8 mouse cellular contexts compared by ENCODE assay signal in the genomic region with DNA sequence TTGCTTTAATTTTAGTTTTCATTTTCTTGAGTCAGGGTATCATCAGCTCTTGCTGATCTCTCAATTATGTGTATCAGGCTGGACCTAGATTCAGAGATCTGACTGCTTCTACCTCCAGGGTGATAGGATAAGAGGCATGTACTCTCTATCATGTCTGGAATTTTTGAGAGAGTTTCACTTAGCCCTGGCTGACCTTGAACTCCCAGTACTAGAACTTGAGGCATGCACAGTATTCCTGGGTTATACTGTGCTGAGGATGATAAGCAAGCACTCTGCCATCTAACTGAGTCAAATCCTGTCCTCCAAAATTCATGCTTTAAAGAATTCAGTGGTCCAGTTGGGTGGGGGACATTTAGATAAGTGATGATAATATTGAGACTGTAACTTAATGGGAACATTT. TPM values are rescaled to one million over a fixed set of nuclear protein-coding genes. Genes with fewer than 3 reads are reported as not detected.
DNase-seq lines count a peak whose midpoint lies in the region; ATAC-seq and TF ChIP-seq lines count a peak whose summit lies in the region.

No protein-coding gene starts in this region.

- no peak for ATAC-seq in kidney, embryonic 16.5 days (ENCODE audit: low FRiP score, low TSS enrichment)
- ATAC-seq in embryonic facial prominence, embryonic 11.5 days (replicated peaks; ENCODE audit: insufficient number of reproducible peaks, low FRiP score, low TSS enrichment, low read depth), result no peak
- ATAC-seq in limb, embryonic 14.5 days (ENCODE audit: low FRiP score, low read depth), result no peak

- peak overlapping the region; percentile 80 for H3K4me3 ChIP-seq in kidney, embryonic 16.5 days (ENCODE audit: low read length)
- peak overlapping the region; percentile 94; the same call in 1 of the 2 replicates for H3K4me3 ChIP-seq in embryonic facial prominence, embryonic 11.5 days (ENCODE audit: low read depth, low read length)
- H3K4me3 ChIP-seq in limb, embryonic 14.5 days (replicated peaks; ENCODE audit: low read length), result no peak overlapping the region

- no peak overlapping the region for H3K27ac ChIP-seq in kidney, embryonic 16.5 days (ENCODE audit: low read length)
- no peak overlapping the region for H3K27ac ChIP-seq in embryonic facial prominence, embryonic 11.5 days (replicated peaks; ENCODE audit: low read depth, low read length)
- no peak overlapping the region for H3K27ac ChIP-seq in limb, embryonic 14.5 days (replicated peaks; ENCODE audit: low read depth, low read length)

- H3K4me1 ChIP-seq in kidney, embryonic 16.5 days (ENCODE audit: insufficient read depth, low read length), result peaks cover 15% of the 10 kb centered on the region
- H3K4me1 ChIP-seq in embryonic facial prominence, embryonic 11.5 days (ENCODE audit: control insufficient read depth, insufficient read depth, low read length), result no peaks in the 10 kb centered on the region; the same call in 1 of the 2 replicates
- peaks cover 4% of the 10 kb centered on the region for H3K4me1 ChIP-seq in limb, embryonic 14.5 days (ENCODE audit: control insufficient read depth, insufficient read depth, low read length)

- H3K4me2 ChIP-seq in kidney, embryonic 16.5 days (replicated peaks; ENCODE audit: low read depth, low read length), result peak overlapping the region; percentile 86
- H3K4me2 ChIP-seq in embryonic facial prominence, embryonic 11.5 days (ENCODE audit: low read depth, low read length), result no peak overlapping the region
- H3K4me2 ChIP-seq in limb, embryonic 14.5 days (replicated peaks; ENCODE audit: low read depth, low read length, severe bottlenecking), result peak overlapping the region; percentile 86; the same call in 1 of the 2 replicates

- no peaks in the 10 kb centered on the region for H3K27me3 ChIP-seq in kidney, embryonic 16.5 days (ENCODE audit: insufficient read depth, low read length)
- H3K27me3 ChIP-seq in embryonic facial prominence, embryonic 11.5 days (ENCODE audit: control insufficient read depth, insufficient read depth, low read length), result no peaks in the 10 kb centered on the region
- H3K27me3 ChIP-seq in limb, embryonic 14.5 days (ENCODE audit: control insufficient read depth, insufficient read depth, low read length), result no peaks in the 10 kb centered on the region

- H3K9ac ChIP-seq in kidney, embryonic 16.5 days (replicated peaks; ENCODE audit: low read length), result peak overlapping the region; percentile 99; the same call in 1 of the 2 replicates
- no peak overlapping the region for H3K9ac ChIP-seq in embryonic facial prominence, embryonic 11.5 days (replicated peaks; ENCODE audit: low read length)
- H3K9ac ChIP-seq in limb, embryonic 14.5 days (ENCODE audit: low read depth, low read length, severe bottlenecking), result no peak overlapping the region

- H3K9me3 ChIP-seq in kidney, embryonic 16.5 days (ENCODE audit: low read length), result no peaks in the 10 kb centered on the region
- H3K9me3 ChIP-seq in embryonic facial prominence, embryonic 11.5 days (replicated peaks; ENCODE audit: control insufficient read depth, low read length), result no peaks in the 10 kb centered on the region
- no peaks in the 10 kb centered on the region for H3K9me3 ChIP-seq in limb, embryonic 14.5 days (ENCODE audit: control insufficient read depth, low read length)

- peak; percentile 30 to 59 for DNase-seq in adrenal gland, adult (ENCODE audit: inconsistent age in 2 of 2, low spot score in 1 of 2)
- no peak for DNase-seq in adrenal gland, adult 8-10 months
- DNase-seq in kidney, adult 18-20 months, result no peak
- no peak for DNase-seq in embryonic facial prominence, embryonic 11.5 days (ENCODE audit: low spot score)
- DNase-seq in limb, embryonic 14.5 days (ENCODE audit: low spot score), result no peak
- DNase-seq in layer of hippocampus, postnatal 25 days (ENCODE audit: extremely low spot score in 1 of 2, low spot score in 1 of 2), result no peak
- no peak for DNase-seq in right cerebral cortex, postnatal 25 days

- H3K36me3 ChIP-seq in kidney, embryonic 16.5 days (ENCODE audit: insufficient read depth, low read length), result 0 out of 2 replicates have a peak, but pooled peaks cover 3% of the 10 kb centered on the region
- H3K36me3 ChIP-seq in embryonic facial prominence, embryonic 11.5 days (replicated peaks; ENCODE audit: control insufficient read depth, insufficient read depth, low read depth, low read length), result peaks cover 4% of the 10 kb centered on the region
- H3K36me3 ChIP-seq in limb, embryonic 14.5 days (ENCODE audit: control insufficient read depth, insufficient read depth, low read length), result peaks cover 21% of the 10 kb centered on the region

- no peak for TF ChIP-seq POLR2A in limb, embryonic 14.5 days (IDR thresholded peaks at IDR 0.05; ENCODE audit: borderline replicate concordance, extremely low read depth, insufficient read depth, insufficient read length)

RNA-seq across cellular contexts. Expression of gene Mllt10, which starts 11.4 kb away (rescaled TPM):
- 10 to 100 TPM; 38.8 to 84.1 (median 45.1) TPM for total RNA-seq in adrenal gland, adult 8-10 months (2022)
- 63.4 and 73.6 TPM in 2 replicates for polyA plus RNA-seq in kidney, embryonic 16.5 days (2015; fragmentation: Nextera tagmentation; extraction: Ambion mirVana)
- polyA plus RNA-seq in embryonic facial prominence, embryonic 11.5 days (2014; fragmentation: Nextera tagmentation; extraction: Ambion mirVana), result 40.8 and 44.3 TPM in 2 replicates
- 52.7 and 59.4 TPM in 2 replicates for polyA plus RNA-seq in limb, embryonic 14.5 days (2012; rRNA removed)
- 33.4 and 38.0 TPM in 2 replicates for polyA plus RNA-seq in limb, embryonic 14.5 days (2014; fragmentation: Nextera tagmentation; extraction: Ambion mirVana)
- 10 to 100 TPM; 53.0 to 58.9 TPM for total RNA-seq in layer of hippocampus, postnatal 25 days (2021)

RNA-seq across cellular contexts. Expression of gene Skida1, which starts 17.6 kb away (rescaled TPM):
- total RNA-seq in adrenal gland, adult 8-10 months (2022), result 1 to 10 TPM; 2.0 to 5.2 (median 3.5) TPM
- polyA plus RNA-seq in kidney, embryonic 16.5 days (2015; fragmentation: Nextera tagmentation; extraction: Ambion mirVana), result 8.8 and 9.2 TPM in 2 replicates
- polyA plus RNA-seq in embryonic facial prominence, embryonic 11.5 days (2014; fragmentation: Nextera tagmentation; extraction: Ambion mirVana), result 15.5 and 16.9 TPM in 2 replicates
- polyA plus RNA-seq in limb, embryonic 14.5 days (2012; rRNA removed), result 18.7 and 19.0 TPM in 2 replicates
- polyA plus RNA-seq in limb, embryonic 14.5 days (2014; fragmentation: Nextera tagmentation; extraction: Ambion mirVana), result 7.9 and 8.2 TPM in 2 replicates
- total RNA-seq in layer of hippocampus, postnatal 25 days (2021), result 10 to 100 TPM; 14.6 to 17.0 TPM

RNA-seq across cellular contexts. Expression of gene A930004D18Rik, which starts 28.9 kb away (rescaled TPM):
- total RNA-seq in adrenal gland, adult 8-10 months (2022), result 1 to 10 TPM; 1.1 to 2.4 (median 1.4) TPM
- 14.1 and 16.2 TPM in 2 replicates for polyA plus RNA-seq in kidney, embryonic 16.5 days (2015; fragmentation: Nextera tagmentation; extraction: Ambion mirVana)
- polyA plus RNA-seq in embryonic facial prominence, embryonic 11.5 days (2014; fragmentation: Nextera tagmentation; extraction: Ambion mirVana), result 6.6 and 9.2 TPM in 2 replicates
- 8.8 and 10.8 TPM in 2 replicates for polyA plus RNA-seq in limb, embryonic 14.5 days (2012; rRNA removed)
- 13.0 and 14.2 TPM in 2 replicates for polyA plus RNA-seq in limb, embryonic 14.5 days (2014; fragmentation: Nextera tagmentation; extraction: Ambion mirVana)
- total RNA-seq in layer of hippocampus, postnatal 25 days (2021), result 1 to 10 TPM; 2.7 to 3.3 TPM

Comparison
In these comparisons a context has a peak if more than half of its experiments do, and no peak if none do; other contexts are left out.
1. DNase-seq: peak in adrenal gland, adult (2 of 2); none in adrenal gland, adult 8-10 months (single experiment), kidney, adult 18-20 months (single experiment), embryonic facial prominence, embryonic 11.5 days (single experiment), limb, embryonic 14.5 days (single experiment), layer of hippocampus, postnatal 25 days (0 of 2) and right cerebral cortex, postnatal 25 days (single experiment).